Mouse (Mus musculus) hindbrain, embryonic 16.5 days (tissue): ENCODE measurements around the gene Nr3c2. TPM values are rescaled to one million over a fixed set of nuclear protein-coding genes. Genes with fewer than 3 reads are reported as not detected.

Experiments
- ATAC-seq: fragments of 200-750 bp; cut with Nextera tagmentation; 2 replicates; pipeline ENCODE4 v1.8.0; 2017; ENCODE audit warnings: moderate TSS enrichment, moderate library complexity
- H3K27ac ChIP-seq: fragments of 300-500 bp; sonication (generic); 2 replicates; pipeline ENCODE4 v1.5.1; 2014; ENCODE audit warnings: low read depth, mild to moderate bottlenecking, control low read depth, low read length, moderate library complexity
- H3K27me3 ChIP-seq: fragments of 300-500 bp; sonication (generic); replicated peaks from 2 replicates; pipeline ENCODE4 v1.6.1; 2014; ENCODE audit warnings: low read length; ENCODE audit not compliant: control insufficient read depth, insufficient read depth
- H3K36me3 ChIP-seq: fragments of 300-500 bp; sonication (generic); 2 replicates; pipeline ENCODE4 v1.6.1; 2014; ENCODE audit warnings: mild to moderate bottlenecking, low read length, moderate library complexity, mixed read lengths; ENCODE audit not compliant: control insufficient read depth, insufficient read depth
- H3K4me1 ChIP-seq: fragments of 300-500 bp; sonication (generic); 2 replicates; pipeline ENCODE4 v1.6.1; 2014; ENCODE audit warnings: low read depth, low read length; ENCODE audit not compliant: control insufficient read depth, insufficient read depth
- H3K4me2 ChIP-seq: fragments of 300-500 bp; sonication (generic); 2 replicates; pipeline ENCODE4 v1.6.1; 2014; ENCODE audit warnings: mild to moderate bottlenecking, low read length, control low read depth, moderate library complexity
- H3K4me3 ChIP-seq: fragments of 300-500 bp; sonication (generic); 2 replicates; pipeline ENCODE4 v1.5.1; 2014; ENCODE audit warnings: mild to moderate bottlenecking, low read length, control low read depth, moderate library complexity
- H3K9ac ChIP-seq: fragments of 300-500 bp; sonication (generic); 2 replicates; pipeline ENCODE4 v1.6.1; 2014; ENCODE audit warnings: low read depth, mild to moderate bottlenecking, control low read depth, low read length, moderate library complexity
- H3K9me3 ChIP-seq: fragments of 300-500 bp; sonication (generic); 2 replicates; pipeline ENCODE4 v1.6.1; 2014; ENCODE audit warnings: mild to moderate bottlenecking, low read length, moderate library complexity; ENCODE audit not compliant: control insufficient read depth
- WGBS: fragments of 180-500 bp; shearing (Covaris S2); extraction: QIAGEN DNeasy Blood & Tissue Kit; methylation state at CpG from one replicate; pipeline ENCODE4 v1.1.7; 2014; 5-methylcytosine and 5-hydroxymethylcytosine counted together
- polyA plus RNA-seq: library from polyadenylated mRNA; unstranded; fragments of >200 nt; fragmentation: Nextera tagmentation; extraction: Ambion mirVana; gene quantifications from 2 replicates; pipeline ENCODE4 v1.2.1, GENCODE M21; 2015

The Nr3c2 gene
- polyA plus RNA-seq, 1 experiment from 2014 or later = 4.8 TPM

GRCm38 (mm10) chr8:77121571-77121890 is 222.3 kb downstream of the Nr3c2 start:
- Histone ChIP-seq H3K4me1 (0 out of 2 replicates have a peak, but pooled peaks cover 2% of the 10 kb centered on the region), H3K36me3 (no peaks in the 10 kb centered on the region), H3K27ac (no peak overlapping the region), H3K4me3 (no peak overlapping the region), H3K9me3 (no peaks in the 10 kb centered on the region), H3K27me3 (no peaks in the 10 kb centered on the region), H3K9ac (no peak overlapping the region), H3K4me2 (no peak overlapping the region)
- no peak for ATAC-seq
- 42% methylated on average over 1 of the region's 1 CpGs for WGBS

GRCm38 (mm10) chr8:77122300-77122699 is 223.1 kb downstream of the Nr3c2 start:
- Histone ChIP-seq H3K4me3 (no peak overlapping the region), H3K4me1 (0 out of 2 replicates have a peak, but pooled peaks cover 2% of the 10 kb centered on the region), H3K27me3 (no peaks in the 10 kb centered on the region), H3K27ac (no peak overlapping the region), H3K4me2 (no peak overlapping the region), H3K9ac (no peak overlapping the region), H3K36me3 (no peaks in the 10 kb centered on the region), H3K9me3 (no peaks in the 10 kb centered on the region)
- 82% methylated on average over 5 of the region's 5 CpGs for WGBS
- ATAC-seq = no peak

- no peaks in the 10 kb centered on the region for H3K27me3 ChIP-seq
- no peak overlapping the region for H3K4me3 ChIP-seq
- H3K9me3 ChIP-seq = no peaks in the 10 kb centered on the region
- ATAC-seq = no peak
- no peak overlapping the region for H3K4me2 ChIP-seq
- 0 out of 2 replicates have a peak, but pooled peaks cover 2% of the 10 kb centered on the region for H3K4me1 ChIP-seq
- H3K36me3 ChIP-seq = no peaks in the 10 kb centered on the region
- H3K9ac ChIP-seq = no peak overlapping the region
- H3K27ac ChIP-seq = no peak overlapping the region
- 92% methylated on average over 7 of the region's 7 CpGs for WGBS
These were observed 226.5 kb downstream of the Nr3c2 start for GRCm38 (mm10) chr8:77125777-77126176.

- ATAC-seq = no peak
- H3K9ac ChIP-seq = no peak overlapping the region
- H3K4me3 ChIP-seq = no peak overlapping the region
- H3K9me3 ChIP-seq = no peaks in the 10 kb centered on the region
- no peaks in the 10 kb centered on the region for H3K27me3 ChIP-seq
- H3K36me3 ChIP-seq = no peaks in the 10 kb centered on the region
- 92% methylated on average over 4 of the region's 4 CpGs for WGBS
- no peak overlapping the region for H3K27ac ChIP-seq
- no peaks in the 10 kb centered on the region for H3K4me1 ChIP-seq
- H3K4me2 ChIP-seq = no peak overlapping the region
These were observed 228.8 kb downstream of the Nr3c2 start for GRCm38 (mm10) chr8:77128006-77128405.

GRCm38 (mm10) chr8:77132903-77133637 is 233.8 kb downstream of the Nr3c2 start:
- H3K36me3 ChIP-seq = no peaks in the 10 kb centered on the region
- H3K27me3 ChIP-seq = no peaks in the 10 kb centered on the region
- no peak for ATAC-seq
- no peaks in the 10 kb centered on the region for H3K4me1 ChIP-seq
- no peak overlapping the region for H3K9ac ChIP-seq
- 50% methylated on average over 11 of the region's 11 CpGs for WGBS
- no peak overlapping the region for H3K4me2 ChIP-seq
- H3K4me3 ChIP-seq = no peak overlapping the region
- peaks cover 6% of the 10 kb centered on the region; the same call in 1 of the 2 replicates for H3K9me3 ChIP-seq
- H3K27ac ChIP-seq = no peak overlapping the region

- no peak for ATAC-seq
- H3K4me2 ChIP-seq = no peak overlapping the region
- H3K4me3 ChIP-seq = no peak overlapping the region
- H3K9me3 ChIP-seq = peaks cover 6% of the 10 kb centered on the region; the same call in 1 of the 2 replicates
- 72% methylated on average over 7 of the region's 7 CpGs for WGBS
- no peak overlapping the region for H3K27ac ChIP-seq
- H3K36me3 ChIP-seq = no peaks in the 10 kb centered on the region
- no peak overlapping the region for H3K9ac ChIP-seq
- no peaks in the 10 kb centered on the region for H3K27me3 ChIP-seq
- H3K4me1 ChIP-seq = no peaks in the 10 kb centered on the region
These were observed 234.6 kb downstream of the Nr3c2 start for GRCm38 (mm10) chr8:77133797-77134385.

- no peak overlapping the region for H3K4me2 ChIP-seq
- no peaks in the 10 kb centered on the region for H3K9me3 ChIP-seq
- no peak; the same call in 1 of the 2 replicates for ATAC-seq
- H3K36me3 ChIP-seq = no peaks in the 10 kb centered on the region
- 92% methylated on average over 3 of the region's 3 CpGs for WGBS
- H3K4me1 ChIP-seq = no peaks in the 10 kb centered on the region
- H3K9ac ChIP-seq = no peak overlapping the region
- no peak overlapping the region for H3K4me3 ChIP-seq
- H3K27me3 ChIP-seq = no peaks in the 10 kb centered on the region
- H3K27ac ChIP-seq = no peak overlapping the region
These were observed 246.0 kb downstream of the Nr3c2 start for GRCm38 (mm10) chr8:77145285-77145684.

- H3K9me3 ChIP-seq = no peaks in the 10 kb centered on the region
- no peaks in the 10 kb centered on the region for H3K36me3 ChIP-seq
- H3K4me1 ChIP-seq = no peaks in the 10 kb centered on the region
- WGBS = 46% methylated on average over 3 of the region's 3 CpGs
- no peak overlapping the region for H3K4me3 ChIP-seq
- H3K27me3 ChIP-seq = no peaks in the 10 kb centered on the region
- no peak overlapping the region for H3K9ac ChIP-seq
- no peak overlapping the region for H3K4me2 ChIP-seq
- ATAC-seq = no peak
- H3K27ac ChIP-seq = no peak overlapping the region
These were observed 255.3 kb downstream of the Nr3c2 start for GRCm38 (mm10) chr8:77154496-77154895.

GRCm38 (mm10) chr8:77169320-77169719 is 270.1 kb downstream of the Nr3c2 start:
- no peak for ATAC-seq
- Histone ChIP-seq H3K27ac (no peak overlapping the region), H3K9ac (no peak overlapping the region), H3K9me3 (no peaks in the 10 kb centered on the region), H3K4me2 (no peak overlapping the region), H3K36me3 (no peaks in the 10 kb centered on the region), H3K4me3 (no peak overlapping the region), H3K27me3 (no peaks in the 10 kb centered on the region), H3K4me1 (no peaks in the 10 kb centered on the region)
- WGBS = 99% methylated on average over 6 of the region's 6 CpGs
